Mouse (Mus musculus) ovary, postnatal 36 days (tissue): ENCODE data around the gene Bcl2l12.

Source experiments
- DNase-seq: peaks from one replicate; pipeline ENCODE4 v3.0.0; 2022; ENCODE audit warnings: low spot score, mixed read lengths

Bcl2l12 gene

DNA sequence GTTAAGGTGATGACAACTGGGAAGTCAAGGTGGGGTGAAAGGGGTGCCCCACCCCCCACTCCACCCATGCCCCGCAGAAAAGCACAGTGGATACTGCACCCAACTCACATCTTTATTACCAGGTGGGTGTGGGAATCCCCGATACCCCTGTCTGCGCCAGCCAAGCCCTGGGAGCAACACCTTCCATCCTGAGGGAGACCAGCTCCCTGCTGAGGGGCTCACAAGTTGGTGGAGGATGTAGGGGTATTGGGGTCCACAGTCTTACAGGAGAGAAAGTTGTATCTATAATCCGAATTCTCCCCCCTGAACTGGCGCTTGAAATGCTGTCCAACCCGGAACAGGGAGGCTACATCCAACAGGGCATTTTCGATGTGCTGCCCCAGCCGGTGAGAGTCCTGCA is 39.2 kb downstream of the Bcl2l12 start:
- no peak for DNase-seq

DNA sequence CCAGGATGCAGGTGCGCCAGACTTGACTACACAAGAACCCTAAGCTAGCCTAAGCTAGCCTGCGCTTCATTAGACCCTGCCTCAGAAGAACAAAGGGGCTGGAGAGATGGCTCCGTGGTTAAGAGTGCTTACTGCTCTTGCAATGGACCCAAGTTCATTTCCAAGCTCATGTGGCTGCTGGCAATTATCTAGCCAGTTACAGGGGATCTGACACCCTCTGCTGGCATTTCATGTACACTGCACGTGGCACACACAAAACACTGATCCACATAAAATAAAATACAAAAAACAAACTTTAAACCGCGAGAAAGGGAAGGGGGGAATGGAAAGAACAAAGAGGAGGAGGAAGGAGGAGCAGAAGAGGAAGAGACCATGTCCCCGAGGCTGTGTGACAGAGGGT is 40.3 kb downstream of the Bcl2l12 start:
- DNase-seq, result no peak

DNA sequence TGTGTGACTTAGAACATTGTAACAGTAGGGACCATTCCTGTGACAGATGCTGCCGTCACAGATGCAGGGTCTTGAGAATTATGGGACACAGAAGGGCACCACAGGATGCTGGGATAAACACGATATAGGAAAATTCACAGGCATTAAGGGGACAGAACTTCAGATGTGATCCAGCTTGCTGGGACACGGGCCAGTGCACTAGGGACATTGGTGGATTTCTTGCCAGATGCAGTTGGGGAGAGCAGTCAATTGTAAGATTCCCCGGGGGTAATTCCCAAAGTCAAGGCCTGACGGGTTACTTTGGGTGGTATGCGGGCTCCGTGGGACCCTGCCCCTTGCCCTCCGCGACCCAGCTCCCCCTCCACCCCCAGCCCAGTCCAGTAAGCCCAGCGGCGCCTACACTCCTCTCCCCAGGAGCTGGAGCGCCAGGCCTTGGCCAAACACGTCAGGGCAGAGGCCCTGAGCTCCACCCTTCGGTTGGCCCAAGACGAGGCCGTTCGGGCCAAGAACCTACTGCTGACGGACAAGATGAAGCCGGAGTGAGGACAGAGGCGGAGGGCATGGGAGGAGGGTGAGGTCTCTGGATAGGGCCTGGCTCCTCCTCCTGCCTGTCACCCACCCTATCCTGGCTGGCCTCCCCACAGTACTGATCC is 41.2 kb downstream of the Bcl2l12 start:
- DNase-seq, result peak; percentile 44

DNA sequence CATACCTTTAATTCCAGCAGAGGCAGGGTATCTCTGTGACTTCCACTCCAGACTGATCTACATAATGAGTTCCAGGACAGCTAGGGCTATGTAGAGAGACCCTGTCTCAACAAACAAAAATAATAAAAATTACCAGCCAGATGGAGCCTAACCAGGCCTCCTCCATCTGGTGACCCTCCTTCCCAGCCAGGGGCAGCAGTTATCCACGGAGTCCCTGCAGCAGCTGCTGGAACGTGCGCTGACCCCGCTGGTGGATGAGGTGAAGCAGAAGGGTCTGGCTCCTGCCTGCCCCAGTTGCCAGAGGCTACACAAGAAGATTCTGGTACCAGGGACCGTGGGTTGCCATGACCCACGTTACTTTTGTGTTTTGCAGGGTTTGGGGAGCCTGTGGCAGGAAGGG is 42.2 kb downstream of the Bcl2l12 start:
- DNase-seq, result no peak

DNA sequence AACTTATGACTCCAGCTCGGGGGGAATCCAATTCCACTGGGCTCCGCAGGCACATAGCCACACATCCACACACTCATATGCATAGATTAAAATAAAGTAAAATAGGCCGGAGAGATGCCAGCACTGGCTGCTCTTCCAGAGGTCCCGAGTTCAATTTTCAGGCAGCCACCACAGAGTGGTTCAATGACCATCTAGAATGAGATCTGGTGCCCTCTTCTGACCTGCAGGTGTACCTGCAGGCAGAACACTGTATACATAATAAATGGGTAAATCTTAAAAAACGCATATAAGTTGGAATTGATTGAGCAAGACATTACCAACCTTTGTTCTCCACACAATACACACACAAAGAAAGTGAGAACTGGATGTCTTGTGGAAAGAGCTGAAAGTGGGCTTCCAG is 42.9 kb downstream of the Bcl2l12 start:
- DNase-seq, result no peak

DNA sequence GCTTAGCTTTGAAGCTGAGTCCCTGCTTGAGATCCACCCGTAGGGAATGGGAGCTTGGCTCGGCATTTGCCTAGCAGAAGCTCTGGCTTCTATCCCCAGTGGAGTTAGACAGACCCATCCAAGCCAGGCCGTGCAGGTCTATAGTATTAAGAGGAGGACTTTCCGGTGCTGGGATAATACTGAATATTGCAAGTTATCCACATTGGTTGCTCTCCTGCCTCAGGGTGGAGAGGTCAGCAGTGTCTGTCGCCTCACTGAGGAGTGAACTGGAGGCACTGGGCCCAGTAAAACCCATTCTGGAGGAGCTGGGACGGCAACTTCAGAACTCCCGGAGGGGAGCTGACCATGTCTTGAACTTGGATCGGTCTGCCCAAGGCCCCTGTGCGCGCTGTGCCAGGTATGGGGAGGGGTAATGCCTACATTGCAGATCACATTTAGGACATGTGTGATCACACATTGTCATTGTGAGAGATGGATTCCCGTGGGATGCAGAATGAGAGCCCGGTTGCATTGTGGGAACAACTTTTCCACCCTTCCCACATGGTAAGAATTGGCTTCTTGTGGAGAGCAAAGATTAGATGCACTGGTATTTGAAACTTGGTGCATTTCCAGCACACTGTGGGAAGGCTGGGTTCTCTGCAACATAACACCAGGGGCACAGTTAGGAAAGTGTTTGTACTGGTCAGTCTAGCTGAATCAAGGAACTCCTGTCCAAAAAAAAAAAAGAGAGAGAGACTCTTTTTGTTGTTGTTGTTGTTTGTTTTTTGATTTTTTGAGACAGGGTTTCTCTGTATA is 44.2 kb downstream of the Bcl2l12 start:
- no peak for DNase-seq

DNA sequence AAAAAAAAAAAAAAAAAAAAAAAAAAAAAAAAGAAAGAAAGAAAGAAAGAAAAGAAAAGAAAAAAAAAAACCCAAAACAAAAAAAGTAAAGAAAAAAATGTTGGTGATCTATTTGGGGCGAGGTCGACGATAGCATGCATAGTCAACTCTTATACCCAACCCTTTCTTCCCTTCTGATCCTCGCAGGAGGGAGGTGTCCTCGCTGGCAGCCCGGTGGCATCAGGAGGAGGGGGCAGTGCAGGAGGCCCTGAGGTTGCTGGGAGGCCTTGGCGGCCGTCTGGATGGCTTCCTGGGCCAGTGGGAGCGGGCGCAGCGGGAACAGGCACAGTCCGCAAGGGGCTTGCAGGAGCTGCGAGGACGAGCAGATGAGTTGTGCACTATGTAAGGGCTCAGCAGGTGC is 45.0 kb downstream of the Bcl2l12 start:
- DNase-seq, result no peak

DNA sequence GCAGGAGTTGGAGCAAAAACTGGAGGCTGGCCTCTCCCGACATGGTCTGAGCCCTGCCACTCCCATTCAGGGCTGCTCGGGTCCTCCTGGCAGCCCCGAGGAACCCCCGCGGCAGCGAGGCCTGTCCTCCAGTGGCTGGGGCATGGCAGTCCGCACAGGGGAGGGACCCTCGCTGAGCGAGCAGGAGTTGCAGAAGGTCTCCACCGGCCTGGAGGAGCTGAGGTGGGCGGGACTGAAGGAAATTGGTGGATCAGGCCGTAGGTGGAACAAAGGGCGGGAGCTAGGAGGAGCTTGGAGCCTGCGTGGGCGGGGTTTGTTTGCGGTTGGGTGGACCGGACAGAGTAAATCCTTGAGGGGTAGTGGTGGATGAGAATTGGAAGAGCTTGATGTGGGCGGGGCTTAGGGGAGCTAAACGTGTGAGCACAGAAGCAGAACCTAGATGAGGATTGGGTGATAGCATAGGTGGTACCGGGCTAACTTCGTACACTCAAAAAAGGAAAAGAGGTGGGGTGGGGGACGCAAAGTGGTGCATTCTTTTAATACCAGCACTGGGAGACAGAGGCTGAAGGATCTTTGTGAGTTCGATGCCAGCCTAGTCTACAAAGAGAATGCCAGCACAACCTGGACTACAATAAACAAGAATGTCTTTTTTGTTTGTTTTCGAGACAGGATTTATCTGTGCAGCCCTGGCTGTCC is 45.8 kb downstream of the Bcl2l12 start:
- peak; percentile 92 for DNase-seq

DNA sequence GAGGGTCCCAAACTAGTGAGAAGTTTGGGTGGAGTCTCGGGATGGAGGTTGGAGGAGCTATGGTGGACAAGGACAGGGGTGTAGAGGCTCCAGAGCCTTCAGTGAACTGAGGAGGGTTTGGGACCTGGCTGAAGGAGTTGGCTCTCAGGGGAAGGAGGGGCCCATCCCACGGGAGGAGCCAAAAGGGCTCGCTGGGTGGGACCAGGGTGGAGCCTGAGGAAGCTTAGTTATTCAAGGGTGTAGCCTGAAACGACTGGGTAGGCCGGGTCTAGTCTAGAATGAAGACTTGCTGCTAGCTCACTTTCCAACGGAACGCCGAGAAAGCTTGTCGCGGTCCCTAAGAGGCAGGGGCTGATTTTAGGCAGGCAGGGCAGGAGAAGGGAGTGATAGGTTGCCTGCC is 46.6 kb downstream of the Bcl2l12 start:
- DNase-seq, result peak; percentile 78

DNA sequence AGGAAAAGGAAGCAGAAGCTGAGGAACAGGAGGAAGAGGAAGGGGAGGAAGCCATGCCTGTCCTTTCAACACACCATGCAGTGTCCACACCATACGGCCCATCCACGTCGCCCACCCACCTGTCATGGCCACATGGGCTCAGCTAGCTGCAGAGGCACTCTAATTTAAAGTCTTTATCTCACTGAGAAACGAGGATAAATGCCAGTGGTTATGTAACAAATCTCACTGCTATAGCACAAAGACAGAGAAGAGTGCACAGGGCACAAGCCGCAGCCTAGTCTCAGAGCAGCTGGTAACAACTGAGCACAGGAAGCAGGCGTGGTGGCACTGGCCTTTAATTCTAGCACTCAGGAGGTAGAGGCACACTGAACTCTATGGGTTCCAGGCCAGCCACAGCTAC is 48.6 kb downstream of the Bcl2l12 start:
- no peak for DNase-seq

DNA sequence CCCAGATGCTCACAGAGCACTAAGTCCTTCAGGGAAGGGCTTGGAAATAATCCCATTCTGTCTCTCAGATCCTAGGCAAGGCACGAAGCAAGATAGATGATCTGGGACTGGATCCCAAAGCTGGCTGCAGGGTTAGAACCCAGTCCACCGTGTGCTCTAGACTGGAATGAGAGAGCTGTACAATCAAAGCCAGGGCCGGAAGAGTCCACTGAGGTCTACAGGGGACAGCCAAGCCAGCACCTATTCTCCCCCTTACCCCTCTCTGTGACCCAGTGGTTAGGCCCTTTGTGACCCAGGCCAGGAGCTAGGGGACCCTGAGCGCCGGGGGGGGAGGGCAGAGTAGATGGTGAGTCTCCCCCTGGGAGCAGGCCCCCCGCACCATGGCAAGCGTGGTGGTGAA is 55.6 kb downstream of the Bcl2l12 start, which contains the start of gene Tsks:
Tsks (plus strand) TSS at position 301 of the 400 bp plus-strand sequence.
- DNase-seq, result no peak
